Mouse (Mus musculus) CH12.LX (cell line): ENCODE results near the gene Cfap58.

Experiments used
- BHLHE40 ChIP-seq: IDR thresholded peaks from 2 replicates; pipeline ENCODE4 v1.6.1; 2011; ENCODE audit warnings: mild to moderate bottlenecking, low read depth, low read length, improper control_type of control experiment
- CTCF ChIP-seq, 2 experiments: IDR thresholded peaks in 1 of 2; conservative IDR thresholded peaks in 1 of 2; 2 replicates each; pipeline ENCODE4 v1.5.1; 2011 to 2012; ENCODE audit warnings: low read depth in 2 of 2, low read length in 2 of 2, improper control_type of control experiment in 1 of 2, inconsistent platforms in 1 of 2, mild to moderate bottlenecking in 1 of 2, moderate library complexity in 1 of 2
- E2F4 ChIP-seq: IDR thresholded peaks from 2 replicates; pipeline ENCODE4 v1.6.1; 2011; ENCODE audit warnings: low read depth, low read length, improper control_type of control experiment; ENCODE audit not compliant: insufficient replicate concordance
- EP300 ChIP-seq: IDR thresholded peaks from 2 replicates; pipeline ENCODE4 v1.6.1; 2011; ENCODE audit warnings: low read length, improper control_type of control experiment

DNA sequence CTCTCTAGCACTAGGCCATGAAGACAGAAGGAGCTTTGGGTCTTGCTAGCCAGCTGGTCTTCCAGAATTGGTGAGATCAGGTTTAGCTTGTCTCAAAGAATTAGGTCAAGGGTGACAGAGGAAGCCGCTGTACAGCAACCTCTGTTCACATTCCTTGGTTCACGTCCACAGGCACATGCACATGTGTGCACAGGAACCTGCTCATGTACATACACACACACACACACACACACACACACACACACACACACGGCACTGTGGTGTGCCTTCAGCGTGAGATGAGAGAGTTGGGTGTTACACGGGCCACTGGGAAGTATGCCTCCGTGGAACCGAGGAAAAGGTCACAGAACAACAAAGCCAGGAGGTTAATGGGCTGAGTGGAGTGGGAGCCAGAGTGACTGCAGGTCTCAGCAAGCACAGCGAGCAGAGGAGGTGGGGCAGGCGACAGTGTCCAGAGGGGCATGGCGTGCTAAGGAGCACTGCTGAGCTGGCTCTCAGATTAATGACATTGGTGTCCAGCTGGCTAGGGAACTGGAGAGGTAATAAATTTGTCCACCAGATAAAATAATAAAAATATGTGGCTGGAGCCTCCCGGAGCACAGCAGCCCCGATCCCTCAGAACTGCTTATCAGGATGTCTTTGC is 71.4 kb downstream of the Cfap58 start:
- no peak for TF ChIP-seq EP300
- TF ChIP-seq E2F4 = no peak
- TF ChIP-seq CTCF (conservative IDR thresholded peaks at IDR 0.05 in 1 of 2, IDR thresholded peaks at IDR 0.05 in 1 of 2; ENCODE audit: low read depth in 2 of 2, low read length in 2 of 2) = no peak
- TF ChIP-seq BHLHE40 = no peak
